Mouse (Mus musculus) small intestine, adult 2 months (tissue): Measurements from ENCODE around the gene Sh3pxd2a. TPM values are rescaled to one million over a fixed set of nuclear protein-coding genes. Genes with fewer than 3 reads are reported as not detected.
"Not testable (repeated sequence)": the region's sequence is repeated elsewhere in the genome, so short reads cannot be mapped to it uniquely, and the experiment has no call there.

Experiments
- H3K27ac ChIP-seq: fragments of 200-500 bp; 2 replicates; pipeline ENCODE4 v1.5.1; 2012; ENCODE audit warnings: low read depth, low read length, control low read depth, inconsistent platforms; ENCODE audit not compliant: insufficient read depth
- H3K27me3 ChIP-seq: fragments of 200-500 bp; 2 replicates; pipeline ENCODE4 v1.6.1; 2012; ENCODE audit warnings: mild to moderate bottlenecking, moderate library complexity, low read length, inconsistent platforms; ENCODE audit not compliant: control insufficient read depth, insufficient read depth
- H3K36me3 ChIP-seq: fragments of 200-500 bp; 2 replicates; pipeline ENCODE4 v1.6.1; 2012; ENCODE audit warnings: mild to moderate bottlenecking, low read length, control low read depth, inconsistent platforms; ENCODE audit not compliant: control insufficient read depth, insufficient read depth
- H3K4me1 ChIP-seq: fragments of 200-500 bp; 2 replicates; pipeline ENCODE4 v1.6.1; 2012; ENCODE audit warnings: low read length, inconsistent platforms, mixed read lengths; ENCODE audit not compliant: control insufficient read depth, insufficient read depth, insufficient read length
- H3K4me3 ChIP-seq: fragments of 200-500 bp; 2 replicates; pipeline ENCODE4 v1.5.1; 2012; ENCODE audit warnings: low read depth, mild to moderate bottlenecking, control low read depth, inconsistent platforms, low read length, moderate library complexity
- CTCF ChIP-seq: fragments of 200-500 bp; IDR thresholded peaks from 2 replicates; pipeline ENCODE4 v1.5.1; 2012; ENCODE audit warnings: low read depth, mild to moderate bottlenecking, control low read depth, inconsistent platforms, low read length, moderate library complexity, mixed read lengths; ENCODE audit not compliant: insufficient replicate concordance, insufficient read length; ENCODE audit errors: extremely low read depth
- POLR2A ChIP-seq: fragments of 200-500 bp; IDR thresholded peaks from 2 replicates; pipeline ENCODE4 v1.6.1; 2012; ENCODE audit warnings: low read depth, mild to moderate bottlenecking, control low read depth, inconsistent platforms, low read length, moderate library complexity
- WGBS: fragments of 180-500 bp; shearing (Covaris S2); methylation state at CpG from one replicate; pipeline ENCODE4 v1.1.7; 2018; 5-methylcytosine and 5-hydroxymethylcytosine counted together
- polyA plus RNA-seq: library from polyadenylated mRNA; depleted of rRNA; stranded (reverse); fragments of >200 nt; gene quantifications from 2 replicates; pipeline ENCODE4 v1.2.3, GENCODE M21; 2012

The Sh3pxd2a gene
- polyA plus RNA-seq, 1 experiment, result 6.3 TPM

GRCm38 (mm10) chr19:47397882-47398671 lies 66.1 kb downstream of the Sh3pxd2a start:
- H3K4me3 ChIP-seq, result no peak overlapping the region
- no peaks in the 10 kb centered on the region for H3K27me3 ChIP-seq
- no peak overlapping the region for H3K27ac ChIP-seq
- H3K4me1 ChIP-seq, result peaks cover 11% of the 10 kb centered on the region
- no peaks in the 10 kb centered on the region for H3K36me3 ChIP-seq
- TF ChIP-seq CTCF (no peak), POLR2A (no peak)
- 87% methylated on average over 18 of the region's 18 CpGs for WGBS

GRCm38 (mm10) chr19:47395338-47395737 lies 68.9 kb downstream of the Sh3pxd2a start:
- no peaks in the 10 kb centered on the region; the same call in 1 of the 2 replicates for H3K4me1 ChIP-seq
- no peaks in the 10 kb centered on the region for H3K27me3 ChIP-seq
- no peak overlapping the region for H3K27ac ChIP-seq
- no peak for TF ChIP-seq POLR2A
- no peak for TF ChIP-seq CTCF
- H3K36me3 ChIP-seq, result no peaks in the 10 kb centered on the region
- 65% methylated on average over 4 of the region's 4 CpGs for WGBS
- H3K4me3 ChIP-seq, result no peak overlapping the region

GRCm38 (mm10) chr19:47394781-47395180 lies 69.4 kb downstream of the Sh3pxd2a start:
- H3K4me1 ChIP-seq, H3K27ac ChIP-seq, H3K4me3 ChIP-seq, H3K27me3 ChIP-seq, H3K36me3 ChIP-seq: not testable (repeated sequence)
- 93% methylated on average over 1 of the region's 1 CpGs for WGBS

- peaks cover 8% of the 10 kb centered on the region for H3K4me1 ChIP-seq
- H3K27me3 ChIP-seq, result no peaks in the 10 kb centered on the region
- H3K4me3 ChIP-seq, result no peak overlapping the region
- no peaks in the 10 kb centered on the region for H3K36me3 ChIP-seq
- no peak for TF ChIP-seq CTCF
- no peak for TF ChIP-seq POLR2A
- WGBS, result 91% methylated on average over 13 of the region's 13 CpGs
- no peak overlapping the region for H3K27ac ChIP-seq
Observed at GRCm38 (mm10) chr19:47390878-47391277, 73.3 kb downstream of the Sh3pxd2a start.

- WGBS, result 75% methylated on average over 3 of the region's 3 CpGs
- Histone ChIP-seq H3K36me3 (no peaks in the 10 kb centered on the region), H3K4me3 (no peak overlapping the region), H3K27me3 (no peaks in the 10 kb centered on the region), H3K27ac (0 out of 2 replicates have a peak overlapping the region, but pooled peaks have one; percentile 27), H3K4me1 (peaks cover 27% of the 10 kb centered on the region)
- TF ChIP-seq POLR2A (no peak), CTCF (no peak)
Observed at GRCm38 (mm10) chr19:47387887-47388286, 76.3 kb downstream of the Sh3pxd2a start.

- TF ChIP-seq CTCF (no peak), POLR2A (no peak)
- H3K4me1 ChIP-seq, result peaks cover 27% of the 10 kb centered on the region
- WGBS, result 78% methylated on average over 6 of the region's 6 CpGs
- H3K27ac ChIP-seq, result 0 out of 2 replicates have a peak overlapping the region, but pooled peaks have one; percentile 27
- no peaks in the 10 kb centered on the region for H3K36me3 ChIP-seq
- H3K4me3 ChIP-seq, result no peak overlapping the region
- H3K27me3 ChIP-seq, result no peaks in the 10 kb centered on the region
Observed at GRCm38 (mm10) chr19:47387395-47387794, 76.8 kb downstream of the Sh3pxd2a start.

- H3K36me3 ChIP-seq, result no peaks in the 10 kb centered on the region
- TF ChIP-seq CTCF, result no peak
- TF ChIP-seq POLR2A, result no peak
- H3K27ac ChIP-seq, result no peak overlapping the region
- no peak overlapping the region for H3K4me3 ChIP-seq
- H3K27me3 ChIP-seq, result no peaks in the 10 kb centered on the region
- H3K4me1 ChIP-seq, result peaks cover 27% of the 10 kb centered on the region
- WGBS, result 32% methylated on average over 10 of the region's 10 CpGs
Observed at GRCm38 (mm10) chr19:47385971-47386370, 78.2 kb downstream of the Sh3pxd2a start.
